Mouse (Mus musculus): Measurements from ENCODE around the gene Styxl1. TPM values are rescaled to one million over a fixed set of nuclear protein-coding genes. Genes with fewer than 3 reads are reported as not detected.

Gene Styxl1
- total RNA-seq, 1 experiment = not detected

GRCm38 (mm10) chr5:135726641-135727346, 51.4 kb downstream of the Styxl1 start:
- peaks cover 30% of the 10 kb centered on the region for H3K36me3 ChIP-seq (ENCODE audit: control insufficient read depth, insufficient read depth, low read length, poor library complexity, severe bottlenecking)
- H3K9ac ChIP-seq (ENCODE audit: insufficient read depth, low read depth, low read length, poor library complexity, severe bottlenecking) = no peak overlapping the region
- DNase-seq (ENCODE audit: low read depth, low spot score) = no peak
- no peak overlapping the region for H3K4me3 ChIP-seq (ENCODE audit: insufficient read depth in 1 of 2, low read depth in 1 of 2, low read length in 2 of 2, poor library complexity in 1 of 2, severe bottlenecking in 1 of 2)
- H3K9me3 ChIP-seq (ENCODE audit: control insufficient read depth, insufficient read depth, low read depth, low read length) = no peaks in the 10 kb centered on the region
- in situ Hi-C loops (cut with MboI; ENCODE audit: low sequenced_read_pairs in 2 of 2, unreplicated experiment in 2 of 2) = no loop called here
- no peak overlapping the region for H3K27ac ChIP-seq (ENCODE audit: insufficient read depth, low read depth, low read length, poor library complexity, severe bottlenecking)
- TF ChIP-seq MAFK (IDR thresholded peaks at IDR 0.05; ENCODE audit: insufficient read depth, low read depth, low read length) (no peak), ZC3H11A (IDR thresholded peaks at IDR 0.05; ENCODE audit: borderline replicate concordance, low read depth, low read length) (no peak)
- H3K4me1 ChIP-seq (ENCODE audit: control insufficient read depth in 2 of 2, insufficient read depth in 2 of 2, low read length in 2 of 2, poor library complexity in 1 of 2) = peaks cover 0 to 16% of the 10 kb centered on the region in 2 experiments; a peak in 2 of 4 replicates

- in situ Hi-C loops (cut with MboI; ENCODE audit: low sequenced_read_pairs in 2 of 2, unreplicated experiment in 2 of 2) = no loop called here
- no peak overlapping the region; a peak in 1 of 4 replicates for H3K4me3 ChIP-seq (ENCODE audit: insufficient read depth in 1 of 2, low read depth in 1 of 2, low read length in 2 of 2, poor library complexity in 1 of 2, severe bottlenecking in 1 of 2)
- H3K36me3 ChIP-seq (ENCODE audit: control insufficient read depth, insufficient read depth, low read length, poor library complexity, severe bottlenecking) = peaks cover 22% of the 10 kb centered on the region
- DNase-seq (ENCODE audit: low read depth, low spot score) = no peak
- TF ChIP-seq MAFK (IDR thresholded peaks at IDR 0.05; ENCODE audit: insufficient read depth, low read depth, low read length) = no peak
- TF ChIP-seq ZNF384 (IDR thresholded peaks at IDR 0.05; ENCODE audit: low read depth, low read length) = no peak
- no peak for TF ChIP-seq CHD2 (IDR thresholded peaks at IDR 0.05; ENCODE audit: low read depth, low read length)
- no peak overlapping the region for H3K27ac ChIP-seq (ENCODE audit: insufficient read depth, low read depth, low read length, poor library complexity, severe bottlenecking)
- peaks cover 0 to 16% of the 10 kb centered on the region in 2 experiments; a peak in 2 of 4 replicates for H3K4me1 ChIP-seq (ENCODE audit: control insufficient read depth in 2 of 2, insufficient read depth in 2 of 2, low read length in 2 of 2, poor library complexity in 1 of 2)
- H3K9ac ChIP-seq (ENCODE audit: insufficient read depth, low read depth, low read length, poor library complexity, severe bottlenecking) = no peak overlapping the region; the same call in 1 of the 2 replicates
- no peaks in the 10 kb centered on the region for H3K9me3 ChIP-seq (ENCODE audit: control insufficient read depth, insufficient read depth, low read depth, low read length)
These were observed 52.2 kb downstream of the Styxl1 start for GRCm38 (mm10) chr5:135725991-135726390.

- Histone ChIP-seq H3K27ac (ENCODE audit: insufficient read depth, low read depth, low read length, poor library complexity, severe bottlenecking) (0 out of 2 replicates have a peak overlapping the region, but pooled peaks have one; percentile 9), H3K4me3 (ENCODE audit: insufficient read depth in 1 of 2, low read depth in 1 of 2, low read length in 2 of 2, poor library complexity in 1 of 2, severe bottlenecking in 1 of 2) (peak overlapping the region in 1 of 2 experiments; percentile 21; a peak in 1 of 4 replicates), H3K9ac (ENCODE audit: insufficient read depth, low read depth, low read length, poor library complexity, severe bottlenecking) (no peak overlapping the region; the same call in 1 of the 2 replicates), H3K9me3 (ENCODE audit: control insufficient read depth, insufficient read depth, low read depth, low read length) (no peaks in the 10 kb centered on the region), H3K36me3 (ENCODE audit: control insufficient read depth, insufficient read depth, low read length, poor library complexity, severe bottlenecking) (peaks cover 16% of the 10 kb centered on the region), H3K4me1 (ENCODE audit: control insufficient read depth in 2 of 2, insufficient read depth in 2 of 2, low read length in 2 of 2, poor library complexity in 1 of 2) (peaks cover 0 to 16% of the 10 kb centered on the region in 2 experiments; a peak in 2 of 4 replicates)
- no peak for DNase-seq (ENCODE audit: low read depth, low spot score)
- TF ChIP-seq MAFK (IDR thresholded peaks at IDR 0.05; ENCODE audit: insufficient read depth, low read depth, low read length) (no peak), ZC3H11A (IDR thresholded peaks at IDR 0.05; ENCODE audit: borderline replicate concordance, low read depth, low read length) (no peak), CHD2 (IDR thresholded peaks at IDR 0.05; ENCODE audit: low read depth, low read length) (no peak)
- in situ Hi-C loops (cut with MboI; ENCODE audit: low sequenced_read_pairs in 2 of 2, unreplicated experiment in 2 of 2) = no loop called here
These were observed 52.8 kb downstream of the Styxl1 start for GRCm38 (mm10) chr5:135725391-135725841.

GRCm38 (mm10) chr5:135724536-135725322, 53.5 kb downstream of the Styxl1 start:
- Histone ChIP-seq H3K4me3 (ENCODE audit: insufficient read depth in 1 of 2, low read depth in 1 of 2, low read length in 2 of 2, poor library complexity in 1 of 2, severe bottlenecking in 1 of 2) (no peak overlapping the region), H3K9me3 (ENCODE audit: control insufficient read depth, insufficient read depth, low read depth, low read length) (no peaks in the 10 kb centered on the region), H3K36me3 (ENCODE audit: control insufficient read depth, insufficient read depth, low read length, poor library complexity, severe bottlenecking) (peaks cover 11% of the 10 kb centered on the region; the same call in 1 of the 2 replicates), H3K4me1 (ENCODE audit: control insufficient read depth in 2 of 2, insufficient read depth in 2 of 2, low read length in 2 of 2, poor library complexity in 1 of 2) (peaks cover 0 to 16% of the 10 kb centered on the region in 2 experiments; a peak in 2 of 4 replicates), H3K27ac (ENCODE audit: insufficient read depth, low read depth, low read length, poor library complexity, severe bottlenecking) (0 out of 2 replicates have a peak overlapping the region, but pooled peaks have one; percentile 9), H3K9ac (ENCODE audit: insufficient read depth, low read depth, low read length, poor library complexity, severe bottlenecking) (no peak overlapping the region)
- no peak for TF ChIP-seq MAFK (IDR thresholded peaks at IDR 0.05; ENCODE audit: insufficient read depth, low read depth, low read length)
- no peak for TF ChIP-seq ZC3H11A (IDR thresholded peaks at IDR 0.05; ENCODE audit: borderline replicate concordance, low read depth, low read length)
- no peak for TF ChIP-seq HCFC1 (IDR thresholded peaks at IDR 0.05; ENCODE audit: borderline replicate concordance, insufficient read depth, low read length)
- no peak for TF ChIP-seq CHD2 (IDR thresholded peaks at IDR 0.05; ENCODE audit: low read depth, low read length)
- TF ChIP-seq ZNF384 (IDR thresholded peaks at IDR 0.05; ENCODE audit: low read depth, low read length) = no peak
- in situ Hi-C loops (cut with MboI; ENCODE audit: low sequenced_read_pairs in 2 of 2, unreplicated experiment in 2 of 2) = no loop called here
- no peak for DNase-seq (ENCODE audit: low read depth, low spot score)

Measured in ES-E14 (cell line).